Mouse (Mus musculus): ENCODE data around the gene Anapc15.

Gene Anapc15

DNA sequence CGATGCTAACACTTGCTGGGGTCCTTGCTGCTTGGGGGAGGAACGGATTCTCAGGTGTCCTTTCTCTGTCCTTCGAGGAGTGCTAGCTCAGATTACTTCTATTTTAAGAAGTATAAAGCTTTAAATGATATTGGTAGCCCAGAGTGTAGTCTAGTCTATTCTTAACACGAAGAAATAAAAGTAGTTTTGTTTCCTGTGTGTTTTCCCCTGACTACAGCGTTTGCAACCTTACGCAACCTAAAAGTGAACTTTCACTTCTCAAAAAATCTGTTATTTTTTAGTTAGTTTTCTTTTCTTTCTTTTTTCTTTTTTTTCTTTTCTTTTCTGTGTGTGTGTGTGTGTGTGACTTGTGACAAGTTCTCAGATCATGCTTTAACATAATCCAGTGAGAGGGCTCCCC, 11.8 kb upstream of the Anapc15 start:
- no peak for DNase-seq

DNA sequence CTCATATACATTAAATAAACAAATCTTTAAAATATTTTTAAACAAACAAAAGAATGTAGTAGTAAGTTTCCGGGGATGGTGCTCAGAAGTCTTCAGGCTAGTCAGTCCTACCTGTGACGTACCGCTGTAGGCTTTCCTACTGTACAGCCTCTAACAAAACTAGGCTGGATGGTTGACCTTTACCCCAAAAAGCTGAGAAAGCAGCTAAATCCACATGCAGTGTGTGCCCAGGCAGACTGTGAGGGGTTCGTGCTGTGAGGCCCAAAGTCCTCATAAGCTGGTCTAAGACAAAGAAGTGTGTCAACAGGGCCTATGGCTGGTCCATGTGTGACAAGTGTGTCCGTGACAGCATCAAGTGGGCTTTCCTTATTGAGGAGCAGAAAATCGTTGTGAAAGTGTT, 10.7 kb upstream of the Anapc15 start:
- DNase-seq: no peak

DNA sequence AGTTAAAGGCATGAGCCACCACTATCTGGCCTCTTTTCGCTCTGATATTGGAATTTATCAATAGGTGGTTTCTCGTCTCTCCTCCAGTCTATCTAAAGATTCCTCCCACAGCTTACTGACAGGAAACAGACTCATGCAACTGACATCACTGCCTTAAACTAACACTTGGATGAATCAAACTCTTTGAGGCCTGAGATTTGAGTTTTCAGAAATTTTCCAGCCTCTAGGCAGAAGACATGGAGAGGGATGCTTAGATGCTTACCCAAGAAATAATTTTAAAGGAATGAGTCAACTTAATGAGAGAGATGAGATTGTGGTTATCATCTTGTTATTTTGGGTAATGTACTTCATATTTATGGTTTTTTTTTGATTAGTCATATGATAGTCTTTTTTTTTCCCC, 9.7 kb upstream of the Anapc15 start:
- DNase-seq: no peak

DNA sequence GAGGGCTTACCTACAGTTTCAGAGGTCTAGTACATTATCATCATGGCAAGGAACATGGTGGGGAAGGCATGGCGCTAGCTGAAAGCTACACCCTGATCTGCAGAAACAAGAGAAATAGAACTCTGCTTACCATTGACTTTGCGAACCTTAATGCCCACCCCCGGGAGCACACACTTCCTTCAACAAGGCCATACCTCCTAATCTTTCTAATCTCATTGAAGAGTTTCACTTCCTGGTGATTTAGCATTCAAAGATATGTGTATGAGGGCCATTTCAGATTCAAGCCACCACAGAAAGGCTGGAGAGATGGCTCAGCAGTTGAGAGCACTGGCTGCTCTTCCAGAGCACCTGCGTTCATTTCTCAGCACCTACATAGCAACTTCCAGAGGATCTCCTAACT, 6.4 kb upstream of the Anapc15 start, which contains the start of gene Folr2:
TSS of gene Folr2 (minus strand) at position 101 of the 400 bp plus-strand sequence.
- DNase-seq: no peak

DNA sequence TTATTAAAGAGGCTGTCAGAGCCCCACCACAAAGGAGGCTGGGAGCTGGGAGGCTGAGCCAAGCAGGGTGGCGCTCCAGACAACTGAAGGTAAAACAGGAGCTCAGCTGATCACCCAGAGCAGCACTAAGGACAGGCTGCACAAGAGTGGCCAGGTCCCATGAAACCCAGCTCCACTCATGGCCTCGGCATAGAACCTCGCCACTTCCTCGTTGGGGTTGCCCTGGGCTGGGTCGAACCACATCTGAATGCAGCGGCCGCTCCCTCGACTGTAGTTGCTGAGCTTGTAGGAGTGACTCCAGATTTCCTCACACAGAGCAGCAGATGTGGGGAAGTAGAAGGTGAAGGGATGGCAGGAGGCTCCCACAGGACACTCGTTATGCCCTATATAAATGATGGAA, 5.2 kb upstream of the Anapc15 start:
- DNase-seq: peak; percentile 48 to 49

DNA sequence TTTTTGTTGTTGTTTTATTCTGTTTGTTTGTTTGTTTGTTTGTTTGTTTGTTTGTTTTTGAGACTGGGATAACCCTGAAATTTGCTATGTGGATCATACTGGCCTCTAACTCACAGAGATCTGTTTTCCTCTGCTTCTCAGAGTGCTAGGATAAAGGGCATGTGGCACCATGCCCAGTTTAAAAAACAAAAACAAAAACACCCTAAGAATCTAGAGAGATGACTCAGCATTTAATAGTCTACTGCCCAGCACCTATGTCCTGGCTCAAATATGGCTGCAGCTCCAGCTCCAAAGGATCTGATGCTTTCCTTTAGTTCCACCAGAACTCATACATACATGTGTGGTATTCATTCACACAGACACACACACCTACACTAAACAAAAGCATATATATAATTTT, 2.5 kb upstream of the Anapc15 start:
- DNase-seq: no peak

DNA sequence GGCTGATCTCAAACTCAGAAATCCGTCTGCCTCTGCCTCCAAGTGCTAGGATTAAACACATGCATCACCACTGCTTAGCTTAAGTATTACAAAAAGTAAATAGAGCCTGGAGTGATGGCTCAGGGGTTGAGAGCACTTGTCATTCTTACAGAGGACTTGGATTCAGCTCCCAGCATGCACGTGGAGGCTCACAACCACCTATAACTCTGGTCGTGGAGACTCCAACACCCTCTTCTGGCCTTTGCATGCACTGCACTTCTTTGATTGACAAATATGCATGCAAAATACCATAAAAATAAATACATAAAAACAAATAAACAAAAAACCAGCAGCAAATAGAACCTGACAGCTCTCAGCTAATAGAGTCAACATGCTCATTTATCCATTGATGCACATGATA, 1.2 kb upstream of the Anapc15 start:
- no peak for DNase-seq

DNA sequence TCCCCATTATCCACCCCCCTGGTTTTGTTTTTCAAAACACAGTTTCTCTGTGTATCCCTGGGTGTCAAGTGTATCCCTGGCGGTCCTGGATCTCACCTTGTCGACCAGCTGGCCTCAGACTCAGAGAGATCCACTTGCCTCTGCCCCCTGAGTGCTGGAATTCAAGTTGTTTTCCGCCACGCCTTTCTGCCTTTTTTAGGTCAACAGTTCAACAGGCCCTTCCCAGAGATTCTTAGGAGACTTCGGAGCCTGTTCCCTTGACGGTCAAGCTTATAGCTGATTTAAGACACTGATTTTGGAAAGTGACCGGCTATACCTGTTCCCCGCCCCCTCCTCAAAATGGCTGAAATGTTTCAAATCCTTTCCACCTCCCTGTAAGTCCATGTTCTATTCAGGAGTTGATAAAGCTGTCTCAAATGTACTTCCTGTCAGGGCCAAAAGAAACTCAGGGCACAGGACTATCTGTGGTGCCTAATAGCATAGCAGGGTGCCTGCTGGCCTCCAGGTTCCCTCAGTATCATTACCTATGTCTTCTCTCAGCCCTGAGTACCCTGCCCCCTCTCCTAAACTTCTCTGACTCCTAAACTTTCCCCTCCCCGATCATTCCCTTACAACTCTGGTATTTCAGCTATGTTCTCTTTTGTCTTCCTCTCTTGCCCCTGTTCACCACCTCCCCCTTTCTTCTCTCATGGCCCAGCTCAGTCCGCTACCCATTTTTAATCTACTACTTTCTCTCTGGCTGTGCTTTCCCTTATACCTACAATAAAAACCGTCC, 3.2 kb downstream of the Anapc15 start:
- DNase-seq: no peak

DNA sequence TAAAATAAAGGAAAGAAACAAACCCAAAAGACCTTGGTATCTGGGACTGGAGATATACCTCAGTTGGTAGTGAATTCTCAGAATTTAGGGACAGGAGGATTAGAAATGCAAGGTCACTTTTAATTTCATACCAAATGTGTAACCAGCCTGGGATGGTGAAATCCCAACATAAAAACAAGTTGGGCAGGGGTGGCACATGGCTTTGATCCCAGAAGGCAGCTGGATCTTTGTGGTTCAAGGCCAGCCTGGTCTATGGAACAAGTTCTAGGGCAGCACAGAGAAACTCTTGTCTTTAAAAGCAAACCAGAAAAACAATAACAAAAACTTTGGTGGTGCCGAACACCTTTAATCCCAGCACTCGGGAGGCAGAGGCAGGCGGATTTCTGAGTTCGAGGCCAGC, 4.0 kb downstream of the Anapc15 start:
- no peak for DNase-seq

DNA sequence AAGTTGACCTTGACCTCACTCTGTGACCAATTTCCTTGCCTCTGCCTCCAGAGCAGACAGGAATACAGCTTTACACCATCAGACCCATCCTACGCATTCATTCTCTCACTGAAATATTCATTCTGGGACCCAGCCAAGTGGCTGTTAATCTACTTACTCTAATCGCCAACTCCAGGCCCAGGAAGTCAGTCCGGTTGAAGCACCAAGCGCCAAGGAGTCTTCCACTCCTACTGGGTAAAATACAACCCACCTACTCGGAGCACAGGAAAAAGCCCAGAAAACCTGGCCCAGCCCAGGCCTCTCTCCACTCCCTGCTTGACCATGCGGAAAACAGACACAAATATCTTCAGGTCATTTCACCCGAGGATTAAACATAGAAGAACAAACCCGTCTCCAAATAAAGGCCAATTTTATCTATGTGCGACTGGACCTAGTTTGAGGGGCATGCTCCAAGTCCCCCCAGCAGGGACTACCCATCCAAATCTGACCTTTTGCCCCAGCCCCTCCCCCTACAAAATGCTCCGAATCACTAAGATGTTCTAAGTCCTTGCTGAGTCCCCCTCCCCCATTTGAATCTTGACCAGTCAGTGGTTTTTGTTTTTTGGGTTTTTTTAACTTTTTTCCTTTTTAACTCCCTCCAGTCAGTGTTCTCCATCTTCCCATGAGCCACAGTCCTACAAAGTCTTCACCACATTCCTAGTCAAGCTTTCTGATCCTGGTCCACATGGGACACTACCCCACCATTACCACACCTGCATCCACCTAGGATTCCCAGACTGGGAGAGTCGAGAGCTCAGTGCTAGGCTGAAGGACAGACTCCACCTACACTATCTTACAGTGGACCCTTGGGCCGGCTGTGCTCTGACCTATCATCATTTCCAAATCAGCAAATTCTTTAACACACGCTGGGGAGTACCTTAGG, 5.0 kb downstream of the Anapc15 start:
- no peak for DNase-seq

DNA sequence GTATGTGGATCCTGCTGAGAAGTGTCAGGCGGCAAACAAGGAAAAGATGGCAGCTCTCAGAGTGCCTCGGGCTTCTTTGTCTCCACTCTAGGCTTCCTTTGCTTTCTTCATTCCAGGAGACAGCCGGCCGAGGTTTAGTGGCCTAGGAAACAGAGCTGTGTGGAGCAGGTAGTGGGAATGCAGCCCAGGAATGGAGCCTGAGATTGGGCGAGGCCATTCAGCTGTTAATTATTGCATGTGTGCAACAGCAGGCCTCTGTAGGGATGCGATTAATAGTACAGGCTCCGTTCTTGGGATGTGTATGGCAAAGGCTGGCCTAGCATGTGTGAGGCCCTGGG, 5.6 kb downstream of the Anapc15 start:
- DNase-seq: no peak

DNA sequence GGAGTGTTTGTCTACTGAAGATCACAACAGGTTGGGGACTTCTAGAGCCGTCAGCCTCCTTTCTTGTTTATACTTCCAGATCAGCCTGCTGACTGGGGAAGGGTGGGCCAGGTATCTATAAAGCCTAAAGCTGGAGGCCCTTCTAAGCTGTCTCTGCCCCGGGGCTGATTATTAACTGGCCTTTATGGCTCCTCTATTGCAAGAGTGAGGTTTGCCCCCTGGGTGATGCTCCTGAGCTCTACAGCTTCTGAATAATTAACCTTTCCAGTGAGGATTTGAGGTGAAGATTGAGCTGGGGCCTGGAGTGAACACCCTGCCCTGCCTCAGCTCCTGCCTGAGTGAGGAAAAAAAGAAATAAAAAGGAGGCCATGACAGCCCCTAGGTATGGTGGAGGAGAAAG, 7.1 kb downstream of the Anapc15 start, which contains the start of gene Folr1:
TSS of gene Folr1 (minus strand) at position 160 of the 400 bp plus-strand sequence.
- no peak for DNase-seq

DNA sequence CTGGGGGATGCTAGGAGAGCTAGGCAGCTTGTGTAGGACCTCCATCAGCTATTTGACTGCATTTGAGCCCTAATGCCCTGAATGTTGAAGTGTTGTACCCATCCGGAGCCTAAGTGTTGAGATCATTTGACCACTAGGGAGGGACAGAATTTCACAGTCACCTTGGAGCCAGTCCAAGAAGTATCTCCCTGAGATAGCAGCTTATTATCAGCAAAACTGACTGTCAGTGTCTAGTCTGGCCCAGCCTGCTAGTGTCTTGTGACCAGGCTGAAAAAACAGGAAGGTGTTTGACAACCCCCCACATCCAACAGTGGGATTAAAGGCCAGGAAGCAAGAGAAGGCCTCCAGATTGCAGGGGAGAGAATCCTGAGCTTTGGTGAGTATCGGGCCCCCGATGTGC, 7.8 kb downstream of the Anapc15 start:
- no peak for DNase-seq

DNA sequence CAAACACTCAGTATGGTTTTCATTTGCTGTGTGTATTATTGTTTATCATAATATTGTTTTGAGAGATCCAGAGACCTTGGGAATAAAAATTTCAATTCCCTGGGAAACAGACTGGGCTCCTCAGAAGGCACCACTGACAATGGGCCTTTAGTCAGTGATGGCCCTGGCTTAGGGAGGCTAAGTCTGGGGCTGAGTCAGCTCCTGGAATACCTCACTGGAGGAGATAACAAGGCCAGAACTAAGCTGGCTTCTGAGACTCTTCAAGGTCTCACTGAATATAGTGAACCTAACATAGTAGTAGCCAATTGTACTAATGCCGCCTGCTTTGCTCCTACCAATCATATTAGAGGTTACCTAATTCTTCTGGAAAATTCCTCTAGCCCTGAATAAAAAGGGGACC, 12.5 kb downstream of the Anapc15 start:
- DNase-seq: no peak

DNA sequence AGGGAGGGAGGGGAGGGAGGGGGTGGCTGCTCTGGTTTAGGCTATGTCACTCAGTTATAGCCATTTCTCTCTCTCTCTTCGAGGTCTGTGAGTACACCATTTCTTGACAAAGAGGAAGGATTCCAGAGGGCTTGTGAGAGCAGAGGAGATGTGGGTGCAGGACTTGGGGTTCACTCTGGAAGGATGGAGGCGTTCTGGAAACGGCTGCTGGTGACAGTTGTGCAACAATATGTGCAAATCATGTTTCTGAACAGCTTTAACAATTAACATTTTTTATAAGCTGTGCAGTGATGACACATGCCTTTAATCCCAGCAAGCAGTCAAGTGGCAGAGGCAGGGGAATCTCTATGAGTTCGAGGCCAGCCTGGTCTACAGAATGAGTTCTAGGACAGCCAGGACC, 17.3 kb downstream of the Anapc15 start:
- no peak for DNase-seq

DNA sequence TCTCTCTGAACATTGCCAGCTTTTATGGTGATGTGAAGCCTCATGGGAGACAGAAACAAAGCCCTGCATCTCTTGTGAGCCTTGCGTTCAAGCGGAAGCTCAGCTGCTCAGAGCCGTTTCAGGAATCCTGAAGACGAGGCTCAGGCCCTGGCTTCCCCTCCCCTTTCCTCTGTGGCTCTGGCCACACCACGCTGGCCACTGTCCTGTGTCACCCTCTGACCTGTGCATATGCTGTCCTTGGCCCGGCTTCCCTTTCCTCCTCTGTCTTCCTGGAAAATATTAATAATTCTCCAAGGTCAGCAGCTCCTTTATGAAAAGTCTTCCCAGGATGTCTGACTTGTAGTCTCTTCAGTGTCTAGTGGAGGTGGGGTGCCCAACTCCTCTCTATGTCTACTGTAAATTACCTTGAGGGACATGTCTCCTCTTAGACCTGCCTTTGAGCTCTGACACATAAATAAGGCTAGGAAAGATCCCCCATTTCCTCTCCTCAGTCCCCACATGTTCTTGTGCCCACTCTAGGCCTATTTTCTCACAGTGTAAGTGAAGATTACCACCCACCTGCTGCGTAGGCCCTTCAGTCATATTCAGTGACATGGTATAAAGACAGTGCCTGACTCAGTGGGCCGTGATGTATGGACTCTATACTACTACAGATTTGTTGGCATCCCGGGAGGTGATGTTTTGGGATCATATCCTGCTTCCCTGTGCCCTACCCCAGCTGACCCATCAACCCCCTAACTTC, 19.1 kb downstream of the Anapc15 start:
- DNase-seq: no peak

DNA sequence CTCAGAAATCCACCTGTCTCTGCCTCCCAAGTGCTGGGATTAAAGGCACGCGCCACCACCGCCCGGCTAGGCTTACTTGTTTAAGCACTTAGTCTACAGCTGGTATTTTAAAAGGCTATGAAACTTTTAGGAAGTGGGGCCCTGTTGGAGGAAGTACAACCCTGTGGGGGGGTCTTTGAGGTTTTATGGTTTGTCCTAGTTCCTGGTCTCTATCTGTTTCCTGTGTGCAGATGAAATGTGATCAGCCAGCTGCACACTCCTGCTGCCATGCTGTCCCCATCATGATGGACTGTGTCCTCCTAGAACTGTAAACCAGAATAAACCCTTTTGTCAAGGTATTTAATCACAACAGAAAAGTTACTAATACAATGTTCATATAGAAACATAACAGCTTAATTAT, 20.6 kb downstream of the Anapc15 start:
- no peak for DNase-seq

DNA sequence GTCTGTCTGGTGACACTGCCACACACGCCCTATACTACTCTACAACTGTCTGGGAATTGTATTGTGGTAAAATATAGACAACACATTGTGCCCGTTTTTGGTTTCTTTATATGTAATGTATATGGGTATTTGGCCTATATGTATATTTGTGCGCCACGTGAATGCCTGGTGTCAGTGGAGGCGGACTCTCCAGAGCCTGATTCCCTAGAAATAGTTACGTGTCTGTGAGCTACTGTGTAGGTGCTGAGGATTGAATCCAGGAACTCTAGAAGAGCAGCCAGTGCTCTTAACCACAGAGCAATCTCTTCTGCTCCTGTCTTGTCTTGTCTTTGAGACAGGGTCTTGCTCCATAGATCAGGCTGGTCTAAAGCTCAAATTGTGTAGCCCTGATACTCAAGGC, 22.8 kb downstream of the Anapc15 start:
- DNase-seq: no peak

DNA sequence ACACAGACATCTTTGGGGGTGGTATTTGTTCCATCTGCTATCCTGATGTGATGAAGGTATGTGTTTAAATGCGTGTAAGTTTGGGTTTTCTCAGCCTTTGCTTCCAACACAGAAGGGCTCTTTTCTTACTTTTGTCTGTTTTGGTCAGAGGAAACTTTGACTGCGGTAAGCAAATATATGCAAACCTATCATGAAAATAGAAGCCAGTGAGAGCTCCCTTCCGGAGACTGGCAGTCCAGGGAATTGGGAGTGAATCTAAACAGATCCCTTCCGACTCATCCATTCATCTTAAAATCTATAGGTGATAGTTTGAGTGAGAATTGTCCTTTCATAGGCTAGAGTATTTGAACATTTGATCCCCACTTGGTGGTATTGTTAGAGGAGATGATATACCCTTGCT, 24.9 kb downstream of the Anapc15 start:
- DNase-seq: no peak

DNA sequence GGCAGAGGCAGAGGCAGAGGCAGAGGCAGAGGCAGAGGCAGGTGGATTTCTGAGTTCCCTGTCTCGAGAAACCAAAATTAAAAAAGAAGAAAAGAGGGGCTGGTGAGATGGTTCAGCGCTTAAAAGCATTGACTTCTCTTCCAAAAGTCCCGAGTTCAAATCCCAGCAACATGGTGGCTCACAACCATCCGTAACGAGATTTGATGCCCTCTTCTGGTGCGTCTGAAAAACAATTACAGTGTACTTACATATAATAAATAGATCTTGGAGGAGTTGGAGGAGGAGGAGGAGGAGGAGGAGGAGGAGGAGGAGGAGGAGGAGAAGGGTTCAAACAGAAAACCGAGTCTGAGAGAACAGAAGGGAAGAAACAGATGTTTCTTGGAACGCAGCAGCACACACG, 32.2 kb downstream of the Anapc15 start:
- DNase-seq: no peak

DNA sequence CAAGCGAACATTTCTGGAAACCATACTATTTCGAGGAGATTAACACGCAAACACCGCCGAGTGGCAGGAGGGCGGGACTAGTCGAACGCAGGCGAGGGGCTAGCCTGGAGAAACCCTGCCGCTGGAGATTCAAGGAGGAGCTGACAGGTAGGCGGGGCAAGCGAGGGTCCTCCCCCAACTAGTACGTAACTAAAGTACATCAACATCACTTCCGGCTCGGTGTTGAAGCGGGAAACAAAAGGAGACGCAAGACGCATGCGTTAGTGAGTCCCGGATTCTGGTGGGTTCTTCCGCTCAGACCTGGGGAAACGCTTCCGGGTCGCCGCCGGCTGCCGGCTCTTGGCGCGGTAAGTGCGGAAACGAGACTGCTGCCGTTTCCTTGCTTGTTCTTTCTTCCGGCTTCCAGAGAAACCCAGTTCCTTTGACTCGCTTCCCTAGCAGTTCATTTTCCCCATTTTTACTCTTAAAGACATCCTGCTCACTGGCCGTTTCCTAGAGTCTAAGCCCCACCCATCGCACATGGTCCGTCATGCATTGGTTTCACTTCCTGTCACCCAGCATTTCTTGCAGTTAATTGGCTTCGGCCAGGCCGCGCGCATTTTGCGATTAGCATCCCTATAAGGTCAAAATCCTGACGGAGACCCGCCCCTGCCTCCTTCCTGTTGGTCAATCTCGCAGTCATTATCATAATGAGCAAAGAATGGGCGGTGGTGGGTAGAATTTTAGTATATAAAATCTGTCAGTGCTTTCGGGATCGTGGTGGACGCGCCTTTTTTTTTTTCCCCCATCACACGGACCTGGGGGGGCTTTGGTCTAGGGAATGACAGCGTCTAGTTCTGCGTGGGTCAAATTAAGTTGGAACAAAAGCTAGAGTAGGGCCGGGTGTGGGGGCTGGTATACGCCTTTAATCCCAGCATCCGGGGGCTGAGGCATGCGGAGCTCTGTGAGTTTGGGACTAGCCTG, 32.9 kb downstream of the Anapc15 start:
- peak; percentile 97 to 98 for DNase-seq

Data from lung, postnatal 4 days (tissue).